Mouse (Mus musculus) embryonic facial prominence, embryonic 13.5 days (tissue): Measurements from ENCODE around the gene Nsmf. TPM values are rescaled to one million over a fixed set of nuclear protein-coding genes. Genes with fewer than 3 reads are reported as not detected.

Experiments
- ATAC-seq: fragments of 200-750 bp; cut with Nextera tagmentation; 2 replicates; pipeline ENCODE4 v1.8.0; 2017; ENCODE audit warnings: low read depth; ENCODE audit not compliant: insufficient number of reproducible peaks, insufficient read depth, low FRiP score, low TSS enrichment
- H3K27ac ChIP-seq: fragments of 300-500 bp; sonication (generic); 2 replicates; pipeline ENCODE4 v1.5.1; 2015; ENCODE audit warnings: moderate library complexity, mild to moderate bottlenecking, inconsistent platforms
- H3K27me3 ChIP-seq: fragments of 300-500 bp; sonication (generic); 2 replicates; pipeline ENCODE4 v1.6.1; 2015; ENCODE audit warnings: mild to moderate bottlenecking, inconsistent platforms
- H3K36me3 ChIP-seq: fragments of 300-500 bp; sonication (generic); 2 replicates; pipeline ENCODE4 v1.6.1; 2015; ENCODE audit warnings: mild to moderate bottlenecking, inconsistent platforms
- H3K4me1 ChIP-seq: fragments of 300-500 bp; sonication (generic); 2 replicates; pipeline ENCODE4 v1.6.1; 2015; ENCODE audit warnings: inconsistent platforms
- H3K4me2 ChIP-seq: fragments of 300-500 bp; sonication (generic); 2 replicates; pipeline ENCODE4 v1.6.1; 2015; ENCODE audit warnings: moderate library complexity, mild to moderate bottlenecking, inconsistent platforms
- H3K4me3 ChIP-seq: fragments of 300-500 bp; sonication (generic); 2 replicates; pipeline ENCODE4 v1.5.1; 2015; ENCODE audit warnings: mild to moderate bottlenecking, inconsistent platforms
- H3K9ac ChIP-seq: fragments of 300-500 bp; sonication (generic); 2 replicates; pipeline ENCODE4 v1.6.1; 2015; ENCODE audit warnings: mild to moderate bottlenecking, inconsistent platforms
- H3K9me3 ChIP-seq: fragments of 300-500 bp; sonication (generic); 2 replicates; pipeline ENCODE4 v1.6.1; 2016; ENCODE audit warnings: inconsistent platforms
- WGBS: fragments of 180-500 bp; shearing (Covaris S2); methylation state at CpG from one replicate; pipeline ENCODE4 v1.1.7; 2015; ENCODE audit warnings: mixed read lengths; 5-methylcytosine and 5-hydroxymethylcytosine counted together
- polyA plus RNA-seq: library from polyadenylated mRNA; unstranded; fragments of >200 nt; fragmentation: Nextera tagmentation; extraction: Ambion mirVana; gene quantifications from 2 replicates; pipeline ENCODE4 v1.2.1, GENCODE M21; 2015

Nsmf gene
- polyA plus RNA-seq, 1 experiment from 2014 or later: 82.5 TPM

DNA sequence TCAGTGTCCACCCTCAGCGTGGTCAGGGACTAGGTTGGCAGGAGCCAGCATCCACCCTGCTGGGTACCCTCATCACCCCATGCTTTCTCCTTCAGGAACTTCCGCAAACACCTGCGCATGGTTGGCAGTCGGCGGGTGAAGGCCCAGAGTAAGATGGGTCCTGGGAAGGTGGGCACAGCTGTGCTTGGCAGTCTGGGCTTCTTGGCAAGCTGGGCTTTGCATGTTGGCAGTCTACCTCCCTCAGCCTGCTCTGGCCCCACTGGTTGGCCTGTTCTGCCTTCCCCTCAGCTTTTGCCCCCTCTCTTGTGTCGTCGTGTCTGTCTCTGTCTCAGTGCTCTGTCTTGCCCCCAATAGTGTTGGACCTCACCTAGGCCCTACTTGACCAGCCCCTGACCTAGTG lies 4.8 kb downstream of the Nsmf start:
- no peak overlapping the region for H3K27ac ChIP-seq
- H3K4me1 ChIP-seq: peaks cover 16% of the 10 kb centered on the region
- H3K4me3 ChIP-seq: no peak overlapping the region
- WGBS: 92% methylated on average over 7 of the region's 7 CpGs
- no peak overlapping the region for H3K9ac ChIP-seq
- ATAC-seq: no peak
- no peaks in the 10 kb centered on the region for H3K27me3 ChIP-seq
- H3K36me3 ChIP-seq: peaks cover 71% of the 10 kb centered on the region
- no peak overlapping the region for H3K4me2 ChIP-seq
- no peaks in the 10 kb centered on the region for H3K9me3 ChIP-seq

GRCm38 (mm10) chr2:25063523-25063922 lies 9.4 kb downstream of the Nsmf start:
- Histone ChIP-seq H3K4me2 (no peak overlapping the region), H3K9me3 (no peaks in the 10 kb centered on the region), H3K4me3 (no peak overlapping the region), H3K9ac (no peak overlapping the region), H3K4me1 (no peaks in the 10 kb centered on the region), H3K36me3 (peaks cover 45% of the 10 kb centered on the region), H3K27me3 (no peaks in the 10 kb centered on the region), H3K27ac (no peak overlapping the region)
- ATAC-seq: no peak
- 91% methylated on average over 5 of the region's 5 CpGs for WGBS

- 94% methylated on average over 1 of the region's 1 CpGs for WGBS
- Histone ChIP-seq H3K27me3 (no peaks in the 10 kb centered on the region), H3K36me3 (peaks cover 39% of the 10 kb centered on the region), H3K9ac (no peak overlapping the region), H3K4me2 (no peak overlapping the region), H3K4me1 (no peaks in the 10 kb centered on the region), H3K27ac (no peak overlapping the region), H3K4me3 (no peak overlapping the region), H3K9me3 (no peaks in the 10 kb centered on the region)
- ATAC-seq: no peak
Observed at GRCm38 (mm10) chr2:25064285-25064684, 10.1 kb downstream of the Nsmf start.

DNA sequence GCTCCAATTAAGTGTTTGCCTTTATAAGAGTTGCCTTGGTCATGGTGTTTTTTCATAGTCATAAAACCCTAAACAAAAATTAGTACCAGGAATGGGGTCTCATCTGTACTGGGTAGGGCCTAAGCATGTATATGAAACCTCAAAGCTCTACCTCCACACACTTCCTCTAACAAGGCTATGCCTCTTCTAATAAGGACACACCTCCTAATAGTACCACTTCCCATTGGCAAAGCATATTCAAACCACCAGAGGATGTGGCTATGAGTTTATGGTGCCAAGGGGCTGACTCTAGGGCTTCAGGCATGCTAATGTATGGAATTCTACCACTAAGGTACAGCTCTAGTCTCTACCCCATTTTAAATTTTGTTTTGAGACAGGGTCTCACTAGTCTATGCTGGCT lies 11.4 kb downstream of the Nsmf start:
- Histone ChIP-seq H3K36me3 (peaks cover 26% of the 10 kb centered on the region), H3K4me1 (no peaks in the 10 kb centered on the region), H3K27me3 (no peaks in the 10 kb centered on the region), H3K4me3 (no peak overlapping the region), H3K27ac (no peak overlapping the region), H3K9ac (no peak overlapping the region), H3K9me3 (no peaks in the 10 kb centered on the region), H3K4me2 (no peak overlapping the region)
- ATAC-seq: no peak

- Histone ChIP-seq H3K27ac (no peak overlapping the region), H3K9ac (no peak overlapping the region), H3K4me3 (no peak overlapping the region), H3K4me2 (no peak overlapping the region), H3K4me1 (no peaks in the 10 kb centered on the region), H3K9me3 (no peaks in the 10 kb centered on the region), H3K36me3 (peaks cover 17% of the 10 kb centered on the region), H3K27me3 (no peaks in the 10 kb centered on the region)
- ATAC-seq: no peak
- 72% methylated on average over 4 of the region's 4 CpGs for WGBS
Observed at GRCm38 (mm10) chr2:25066552-25066951, 12.4 kb downstream of the Nsmf start.

- H3K36me3 ChIP-seq: no peaks in the 10 kb centered on the region
Observed at GRCm38 (mm10) chr2:25069537-25069936, 15.4 kb downstream of the Nsmf start.

GRCm38 (mm10) chr2:25072398-25072797 lies 18.2 kb downstream of the Nsmf start:
- WGBS: 88% methylated on average over 4 of the region's 4 CpGs
- Histone ChIP-seq H3K4me1 (no peaks in the 10 kb centered on the region), H3K36me3 (no peaks in the 10 kb centered on the region), H3K9ac (no peak overlapping the region), H3K27ac (no peak overlapping the region), H3K9me3 (no peaks in the 10 kb centered on the region), H3K27me3 (no peaks in the 10 kb centered on the region), H3K4me3 (no peak overlapping the region), H3K4me2 (no peak overlapping the region)
- no peak for ATAC-seq

More at GRCm38 (mm10) chr2:25069537-25069936, 15.4 kb downstream of the Nsmf start:
- ATAC-seq: no peak
- 71% methylated on average over 4 of the region's 4 CpGs for WGBS
- no peak overlapping the region for H3K4me3 ChIP-seq
- H3K4me2 ChIP-seq: no peak overlapping the region
- H3K4me1 ChIP-seq: no peaks in the 10 kb centered on the region
- no peak overlapping the region for H3K27ac ChIP-seq
- no peaks in the 10 kb centered on the region for H3K9me3 ChIP-seq
- H3K9ac ChIP-seq: no peak overlapping the region
- no peaks in the 10 kb centered on the region for H3K27me3 ChIP-seq

DNA sequence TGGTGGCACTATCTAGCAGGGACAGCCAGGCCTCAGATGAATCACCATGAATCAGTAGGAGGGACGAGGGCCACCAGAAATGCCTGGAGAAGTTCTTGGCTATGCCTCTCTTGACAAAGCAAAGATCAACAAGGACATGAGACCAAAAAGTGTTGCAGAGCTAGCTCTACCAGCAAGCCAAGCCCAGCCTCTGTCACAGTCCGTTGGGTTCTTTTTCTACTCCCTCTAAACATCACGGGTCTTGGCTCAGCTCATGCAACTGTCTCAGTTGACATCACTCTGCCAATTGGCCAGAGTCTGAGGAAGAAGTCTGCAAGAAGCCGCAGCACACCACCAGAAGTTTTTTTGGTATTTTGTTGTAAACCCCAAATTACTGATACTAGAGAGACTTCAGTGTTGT lies 21.4 kb downstream of the Nsmf start:
- Histone ChIP-seq H3K27ac (no peak overlapping the region), H3K9me3 (no peaks in the 10 kb centered on the region), H3K9ac (no peak overlapping the region), H3K4me1 (no peaks in the 10 kb centered on the region), H3K4me3 (no peak overlapping the region), H3K36me3 (no peaks in the 10 kb centered on the region), H3K4me2 (no peak overlapping the region), H3K27me3 (no peaks in the 10 kb centered on the region)
- ATAC-seq: no peak
- 65% methylated on average over 4 of the region's 4 CpGs for WGBS

DNA sequence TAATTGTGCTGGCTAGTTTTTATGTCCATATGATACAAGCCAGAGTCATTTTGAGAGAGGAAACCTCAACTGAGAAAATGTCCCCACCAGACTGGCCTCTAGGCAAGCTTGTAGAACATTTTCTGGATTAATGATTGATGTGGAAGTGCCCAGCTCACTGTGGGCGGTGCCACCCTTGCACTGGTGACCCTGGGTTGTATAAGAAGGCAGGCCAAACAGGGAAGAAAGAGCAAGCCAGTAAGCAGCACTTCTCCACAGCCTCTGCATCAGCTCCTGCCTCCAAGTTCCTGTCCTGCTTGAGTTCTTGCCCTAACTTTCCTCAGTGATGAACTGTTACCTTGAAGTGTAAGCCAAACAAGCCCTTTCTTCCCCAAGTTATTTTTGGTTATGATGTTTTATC lies 24.8 kb downstream of the Nsmf start:
- Histone ChIP-seq H3K4me1 (no peaks in the 10 kb centered on the region), H3K4me3 (no peak overlapping the region), H3K36me3 (no peaks in the 10 kb centered on the region), H3K9ac (no peak overlapping the region), H3K27me3 (peaks cover 3% of the 10 kb centered on the region; the same call in 1 of the 2 replicates), H3K27ac (no peak overlapping the region), H3K4me2 (no peak overlapping the region), H3K9me3 (no peaks in the 10 kb centered on the region)
- WGBS: 57% methylated on average over 1 of the region's 1 CpGs
- ATAC-seq: no peak

GRCm38 (mm10) chr2:25080076-25080475 lies 25.9 kb downstream of the Nsmf start, which contains the start of gene Entpd8:
Entpd8 (plus strand) TSS chr2:25080304.
- H3K27ac ChIP-seq: no peak within 1 kb of the TSS
- H3K4me2 ChIP-seq: no peak within 1 kb of the TSS
- no peaks in the 10 kb centered on the region for H3K4me1 ChIP-seq
- H3K9ac ChIP-seq: no peak within 1 kb of the TSS
- H3K27me3 ChIP-seq: peaks cover 3% of the 10 kb centered on the region; the same call in 1 of the 2 replicates
- WGBS: 60% methylated on average over 5 of the region's 5 CpGs
- H3K4me3 ChIP-seq: no peak within 1 kb of the TSS
- no peaks in the 10 kb centered on the region for H3K9me3 ChIP-seq
- ATAC-seq: no peak
- H3K36me3 ChIP-seq: no peaks in the 10 kb centered on the region

GRCm38 (mm10) chr2:25083697-25084096 lies 29.5 kb downstream of the Nsmf start:
- H3K27me3 ChIP-seq: peaks cover 3% of the 10 kb centered on the region; the same call in 1 of the 2 replicates
- H3K9me3 ChIP-seq: no peaks in the 10 kb centered on the region
- H3K4me2 ChIP-seq: no peak overlapping the region
- H3K36me3 ChIP-seq: no peaks in the 10 kb centered on the region
- no peak overlapping the region for H3K9ac ChIP-seq
- H3K27ac ChIP-seq: no peak overlapping the region
- no peak for ATAC-seq
- 78% methylated on average over 4 of the region's 4 CpGs for WGBS
- H3K4me1 ChIP-seq: no peaks in the 10 kb centered on the region
- H3K4me3 ChIP-seq: no peak overlapping the region

DNA sequence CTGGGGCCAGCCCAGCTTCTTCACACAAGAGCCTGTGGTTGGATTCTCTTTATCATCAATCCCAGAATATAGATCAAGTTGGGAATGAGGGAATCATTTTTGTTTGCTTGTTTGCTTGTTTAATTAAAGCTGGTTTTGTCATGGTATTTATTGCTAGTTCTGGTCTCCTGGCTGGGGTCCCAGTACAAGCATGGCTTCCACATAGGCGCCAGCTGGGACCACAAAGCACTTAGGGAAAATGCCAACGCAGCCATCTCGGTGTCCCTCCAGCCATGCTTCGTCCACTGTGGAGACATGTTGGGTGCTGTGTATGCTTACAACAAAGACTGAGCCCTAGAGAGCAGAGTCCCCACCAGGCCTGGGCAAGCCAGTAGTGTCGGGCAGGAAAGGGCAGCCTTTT lies 31.4 kb downstream of the Nsmf start:
- H3K27ac ChIP-seq: no peak overlapping the region
- peaks cover 11% of the 10 kb centered on the region; the same call in 1 of the 2 replicates for H3K27me3 ChIP-seq
- WGBS: 89% methylated on average over 5 of the region's 5 CpGs
- H3K36me3 ChIP-seq: no peaks in the 10 kb centered on the region
- H3K4me1 ChIP-seq: no peaks in the 10 kb centered on the region
- H3K9me3 ChIP-seq: no peaks in the 10 kb centered on the region
- no peak overlapping the region for H3K4me2 ChIP-seq
- ATAC-seq: no peak
- H3K4me3 ChIP-seq: no peak overlapping the region
- H3K9ac ChIP-seq: no peak overlapping the region

- Histone ChIP-seq H3K9ac (no peak overlapping the region), H3K36me3 (no peaks in the 10 kb centered on the region), H3K27ac (no peak overlapping the region), H3K4me2 (no peak overlapping the region), H3K9me3 (no peaks in the 10 kb centered on the region), H3K4me1 (no peaks in the 10 kb centered on the region), H3K27me3 (peaks cover 17% of the 10 kb centered on the region; the same call in 1 of the 2 replicates), H3K4me3 (no peak overlapping the region)
- ATAC-seq: no peak
- WGBS: 94% methylated on average over 2 of the region's 2 CpGs
Observed at GRCm38 (mm10) chr2:25087842-25088241, 33.7 kb downstream of the Nsmf start.
